Mouse (Mus musculus) ovary, postnatal 36 days (tissue): ENCODE measurements around the gene Slc25a10.

ENCODE experiments used
- DNase-seq: peaks from one replicate; pipeline ENCODE4 v3.0.0; 2022; ENCODE audit warnings: low spot score, mixed read lengths

Slc25a10 gene

DNA sequence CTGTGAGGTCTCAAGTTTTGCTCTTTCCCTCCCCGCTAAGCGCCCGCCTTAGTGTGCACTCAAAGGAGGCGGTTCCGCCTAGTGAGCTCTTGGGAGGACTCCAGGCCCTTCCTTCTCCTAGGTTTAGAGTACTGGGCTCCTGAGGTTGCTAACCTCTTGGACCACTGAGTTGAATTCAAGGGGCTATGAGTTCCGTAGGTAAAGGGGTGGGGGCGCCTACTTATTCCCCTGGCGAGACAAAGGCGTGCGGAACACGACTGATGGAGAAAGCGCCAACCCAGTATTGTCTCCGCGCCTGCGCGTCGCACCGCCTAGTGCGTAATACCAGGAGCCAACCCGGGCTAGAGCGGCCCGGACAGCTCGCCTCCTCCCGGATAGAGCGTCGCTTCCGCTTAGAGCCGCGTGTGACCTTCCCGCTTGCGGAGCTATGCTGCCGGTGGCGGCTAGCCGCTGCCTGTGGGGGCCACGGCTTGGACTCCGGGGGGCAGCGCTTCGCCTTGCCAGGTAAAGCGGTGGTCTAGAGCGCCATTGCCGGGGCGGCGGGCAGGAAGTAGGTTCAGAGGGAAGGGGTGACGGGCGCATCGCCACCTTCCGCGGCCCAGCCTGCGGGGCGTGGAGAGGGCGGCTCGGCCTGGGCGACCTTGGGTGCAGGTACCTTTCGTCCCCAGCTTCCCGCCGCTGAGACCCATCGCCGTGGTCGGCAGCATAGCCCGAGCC is 7.2 kb upstream of the Slc25a10 start, which contains the start of gene Mrpl12:
TSS of gene Mrpl12 (plus strand) at position 349 of the 717 bp plus-strand sequence.
- peak; percentile 88 for DNase-seq

DNA sequence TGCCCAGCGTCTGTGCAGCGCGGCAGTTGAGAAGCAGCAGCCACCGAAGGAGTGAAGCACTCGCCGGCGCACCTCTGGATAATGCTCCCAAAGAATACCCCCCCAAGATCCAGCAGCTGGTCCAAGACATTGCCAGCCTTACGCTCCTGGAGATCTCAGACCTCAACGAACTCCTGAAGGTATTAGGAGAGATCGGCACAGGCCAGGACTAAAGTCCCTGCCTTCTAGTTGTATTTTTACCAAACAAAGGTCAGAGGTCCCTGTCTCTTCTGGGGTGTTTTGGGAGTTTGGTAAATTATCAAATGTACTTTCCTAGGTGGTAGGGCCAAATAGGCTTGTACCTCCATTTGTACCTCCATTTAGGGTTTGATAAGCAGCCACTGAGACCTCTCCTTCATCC is 6.4 kb upstream of the Slc25a10 start:
- no peak for DNase-seq

DNA sequence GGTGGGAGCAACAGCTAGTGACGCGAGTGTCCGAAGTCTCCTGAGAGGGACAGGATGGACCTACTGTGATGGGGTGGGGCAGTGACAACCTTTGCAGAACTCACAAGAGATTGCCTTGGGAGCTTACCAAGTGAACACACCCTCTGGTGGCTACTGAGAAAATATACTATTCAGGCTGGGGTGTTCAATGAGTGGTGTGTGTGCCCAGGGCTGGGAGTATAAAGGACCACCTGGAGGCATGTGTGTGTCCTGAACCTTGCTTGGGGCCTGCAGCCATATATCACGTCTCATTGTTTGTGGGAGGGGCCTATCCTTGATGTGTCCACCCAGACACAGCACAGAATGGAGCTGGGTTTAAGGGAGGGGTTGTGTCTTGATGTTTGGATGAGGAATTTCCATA is 3.1 kb upstream of the Slc25a10 start:
- no peak for DNase-seq

DNA sequence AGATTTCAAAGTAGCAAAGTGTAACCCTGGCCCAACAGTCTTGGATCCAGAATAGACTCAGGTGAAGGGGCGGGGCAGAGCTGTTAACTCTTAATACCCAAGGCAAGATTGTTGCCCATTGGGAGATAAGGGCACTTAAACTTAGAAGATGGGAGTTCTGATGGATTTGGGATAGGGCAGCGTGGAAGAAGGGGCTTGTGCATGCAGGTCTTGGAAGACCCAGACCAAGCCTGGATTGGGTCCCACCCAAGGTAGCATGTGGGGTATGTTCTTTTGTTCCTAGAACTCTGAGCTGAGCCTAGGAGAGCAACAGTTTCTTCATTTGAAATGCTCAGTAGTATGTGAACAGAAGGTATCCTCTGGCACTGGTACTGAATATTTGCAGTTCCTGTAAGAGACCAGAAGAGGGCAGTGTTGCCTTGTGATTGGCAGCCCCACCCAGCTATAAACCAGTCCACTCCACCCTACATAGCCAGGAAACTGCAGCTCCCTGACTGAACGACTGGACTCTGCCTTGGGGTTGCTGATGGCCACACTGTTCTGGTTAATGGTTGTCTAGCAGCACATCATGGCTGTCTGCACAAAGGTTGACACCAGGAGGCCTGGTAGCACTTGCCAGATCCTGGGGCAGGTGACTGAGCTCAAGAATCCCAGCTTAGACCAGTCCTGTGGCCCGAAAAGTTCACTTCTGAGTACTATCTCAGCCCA is 2.4 kb upstream of the Slc25a10 start:
- DNase-seq: peak; percentile 51

DNA sequence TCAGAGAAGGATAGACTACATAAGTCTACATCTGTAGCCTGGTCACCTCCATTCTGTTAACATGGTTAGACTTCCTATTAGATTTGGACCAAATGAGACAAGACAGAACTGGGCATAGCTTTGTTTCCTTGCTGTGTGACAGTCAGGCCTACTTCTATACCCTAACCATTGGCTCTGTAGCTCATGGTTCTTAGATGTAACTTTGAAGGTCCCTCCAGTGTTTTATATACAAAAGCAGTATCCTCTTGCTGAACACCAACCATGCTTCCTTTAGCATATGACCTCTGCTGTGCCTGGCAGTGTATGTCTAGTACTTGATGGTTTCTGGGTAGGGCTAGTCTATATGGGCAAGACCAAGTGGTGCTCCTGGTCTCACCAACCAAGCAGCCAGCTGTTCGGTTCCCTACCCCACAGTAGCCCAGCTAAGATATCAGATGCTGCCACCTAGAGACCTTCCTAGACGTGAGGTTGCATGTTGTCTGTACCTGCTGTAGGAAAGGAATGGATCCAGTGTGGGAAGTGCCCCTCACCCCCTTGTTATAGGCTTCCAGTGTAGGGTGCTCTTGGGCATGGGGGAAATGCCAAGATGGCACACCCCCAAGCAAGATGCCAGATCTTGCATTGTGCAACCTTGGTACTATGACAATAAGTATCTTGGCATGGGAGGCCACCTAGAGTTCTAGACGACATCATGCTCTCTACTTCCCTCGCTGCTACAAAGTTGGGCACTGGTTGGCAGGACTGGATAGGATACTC is 1.2 kb upstream of the Slc25a10 start:
- DNase-seq: no peak

DNA sequence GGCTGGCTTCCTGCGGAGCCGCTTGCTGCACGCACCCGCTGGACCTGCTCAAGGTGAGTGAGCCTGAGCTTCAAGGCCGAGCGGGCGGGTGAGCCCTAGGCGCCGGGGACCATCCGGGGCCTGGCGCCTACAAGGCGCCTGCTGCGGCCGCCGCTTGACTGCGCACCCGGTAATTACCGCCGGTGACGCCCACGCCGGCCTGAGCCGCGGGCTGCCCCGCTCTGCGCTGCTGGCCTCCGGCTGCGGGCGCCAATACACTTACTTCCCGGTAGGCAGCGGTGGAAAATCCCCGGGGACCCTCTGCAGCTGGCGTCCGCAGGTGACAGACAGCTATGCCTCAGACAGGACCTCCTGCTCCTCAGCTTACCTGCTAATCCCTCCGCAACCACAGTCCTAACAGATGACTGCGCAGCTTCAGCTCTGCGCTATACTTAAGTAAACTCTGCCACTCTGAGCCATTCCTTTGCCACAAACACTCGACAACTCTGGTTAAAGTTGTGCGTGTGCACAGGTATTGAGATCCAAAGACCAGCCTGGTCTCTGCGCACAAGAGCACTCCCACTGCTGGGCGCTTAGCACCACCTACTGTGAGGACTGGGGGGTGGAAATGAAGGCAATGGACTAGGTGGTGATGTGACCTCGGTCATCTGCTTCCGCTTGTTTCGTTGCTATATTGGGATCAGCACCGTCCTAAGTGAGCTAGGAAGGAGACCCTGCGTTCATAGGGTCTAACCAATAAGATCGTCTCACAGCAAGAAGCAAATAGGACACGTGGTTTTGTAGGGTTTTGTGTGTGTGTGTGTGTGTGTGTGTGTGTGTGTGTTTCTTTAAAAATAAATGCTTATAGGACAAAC is 611 bp downstream of the Slc25a10 start:
- DNase-seq: peak; percentile 41

DNA sequence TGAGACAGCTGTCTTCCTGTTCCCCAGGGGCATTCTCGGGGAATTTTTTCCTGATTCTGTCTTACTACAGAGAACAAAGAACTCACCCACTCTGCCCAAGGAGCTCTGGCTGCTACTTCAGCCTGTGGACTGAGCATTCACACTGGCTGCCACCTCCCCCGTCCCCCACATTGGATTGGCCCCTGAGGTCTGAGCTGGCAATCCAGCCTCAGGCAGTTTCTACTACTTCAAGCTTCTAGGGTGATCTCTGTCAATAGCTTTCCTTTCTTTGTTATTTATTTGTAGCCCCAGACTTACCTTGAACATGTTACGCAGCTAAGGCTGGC is 1.2 kb downstream of the Slc25a10 start:
- DNase-seq: no peak

DNA sequence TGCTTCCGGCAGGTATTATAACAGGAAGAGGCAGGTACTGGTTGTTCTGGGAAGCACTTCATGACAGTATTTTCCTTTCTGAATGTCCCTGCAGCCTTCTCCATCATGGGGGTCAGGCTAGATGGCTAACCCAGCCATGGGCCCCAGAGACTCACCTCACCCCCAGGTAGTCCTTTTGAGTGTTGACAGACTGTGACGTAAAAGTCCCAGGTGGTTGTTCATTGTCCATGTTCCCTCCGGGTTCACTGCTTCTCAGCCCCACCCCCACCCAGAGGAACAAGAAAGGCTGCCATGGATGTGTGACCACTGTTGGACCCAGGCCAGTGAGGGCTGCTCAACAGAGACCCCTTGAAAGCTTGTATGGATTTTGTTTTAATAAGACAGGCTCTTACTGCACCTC is 1.7 kb downstream of the Slc25a10 start:
- no peak for DNase-seq

DNA sequence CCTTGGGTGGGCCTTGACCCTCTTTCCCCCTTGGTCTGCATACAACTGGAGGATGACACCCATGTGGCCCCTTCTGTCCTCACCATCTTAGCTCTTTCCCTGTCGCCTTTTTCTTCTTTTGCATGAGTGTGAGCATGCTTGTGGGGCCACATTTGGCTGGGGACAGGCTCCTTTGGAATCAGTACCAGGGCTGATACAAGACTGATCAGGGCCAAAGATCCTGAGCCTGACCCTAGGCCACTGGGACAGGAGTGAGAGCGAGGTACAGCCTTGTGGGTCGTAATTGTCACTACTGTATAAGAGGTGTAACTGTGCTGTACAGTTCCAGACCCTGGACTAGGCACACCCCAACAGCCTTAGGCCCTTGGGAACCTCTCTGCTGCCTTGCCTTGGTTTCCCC is 2.3 kb downstream of the Slc25a10 start:
- DNase-seq: no peak

DNA sequence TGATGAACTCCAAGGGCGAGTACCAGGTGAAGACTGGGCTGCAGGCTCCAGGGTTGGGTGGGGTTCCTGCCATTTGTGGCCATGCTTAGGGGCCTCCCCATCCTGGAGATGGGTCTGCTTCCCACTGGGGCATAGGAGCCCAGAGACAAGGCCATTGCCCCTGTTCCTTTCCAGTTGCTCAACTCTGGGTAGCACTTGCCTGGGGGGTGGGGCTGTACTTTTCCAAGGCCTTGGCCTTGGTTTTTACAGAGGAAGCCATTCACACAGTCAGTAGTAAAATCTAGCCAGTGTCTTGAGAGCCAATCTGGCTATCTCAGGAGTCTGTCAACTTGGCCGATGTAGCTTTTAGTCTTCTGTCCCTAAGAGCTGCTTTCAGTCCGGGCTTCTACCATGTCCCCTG is 5.8 kb downstream of the Slc25a10 start:
- DNase-seq: peak; percentile 69

DNA sequence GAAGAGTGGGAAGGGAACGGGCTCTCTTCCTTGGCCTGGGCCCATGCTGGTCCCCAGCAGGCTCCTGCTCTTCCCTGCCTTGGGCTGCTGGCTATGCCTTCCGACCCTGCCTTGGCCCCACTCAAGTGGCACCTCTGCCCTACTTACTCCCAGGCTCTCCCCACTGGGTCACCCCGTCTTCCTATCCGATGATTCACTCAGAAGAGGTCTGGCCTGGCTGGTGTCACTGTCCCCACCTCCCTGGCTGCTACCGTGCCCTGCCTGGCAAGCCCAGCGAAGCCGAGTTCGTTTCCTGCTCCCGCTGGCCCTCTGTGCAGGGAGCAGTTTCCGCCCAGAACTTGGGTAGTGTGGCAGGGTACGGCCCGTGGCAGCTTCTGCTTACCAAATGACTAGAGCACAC is 6.6 kb downstream of the Slc25a10 start:
- no peak for DNase-seq

DNA sequence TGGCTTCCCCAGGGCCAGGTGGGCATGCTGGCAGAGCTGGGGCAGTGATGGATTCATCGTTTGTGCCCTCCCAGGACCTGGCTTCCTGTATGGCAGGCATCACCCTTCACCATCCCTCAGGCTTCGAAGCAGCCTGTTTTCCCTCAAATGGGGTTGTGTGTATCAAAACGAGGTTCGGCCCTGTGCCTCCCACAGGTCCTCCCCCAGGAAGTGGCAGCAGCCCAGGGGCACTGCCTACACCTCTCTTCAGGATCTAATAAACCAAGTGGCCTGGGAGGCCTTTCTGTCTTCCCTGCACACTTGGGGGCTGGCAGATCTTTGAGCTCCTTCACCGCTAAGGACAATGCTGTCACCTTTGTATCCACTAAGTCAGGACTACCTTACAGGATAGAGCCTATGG is 7.3 kb downstream of the Slc25a10 start:
- DNase-seq: peak; percentile 48

DNA sequence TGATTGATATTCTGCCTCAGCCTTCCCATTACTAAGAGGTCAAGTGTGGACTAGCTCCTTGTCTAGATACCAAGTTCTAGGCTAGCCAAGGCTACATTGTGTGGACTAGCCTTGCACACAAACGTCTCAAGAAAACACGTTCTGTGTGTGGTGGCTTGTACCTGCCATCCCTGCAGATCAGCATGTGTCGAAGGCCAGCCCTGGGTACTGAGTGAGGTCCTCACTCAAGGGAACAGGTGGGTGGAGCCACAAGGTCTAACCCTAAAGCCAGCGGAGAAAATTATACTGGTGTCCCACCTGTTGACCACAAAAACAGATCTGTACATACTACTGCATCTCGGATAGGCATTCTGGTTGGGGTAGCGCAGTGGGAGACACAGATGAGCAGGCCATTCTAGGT is 8.3 kb downstream of the Slc25a10 start:
- DNase-seq: no peak

DNA sequence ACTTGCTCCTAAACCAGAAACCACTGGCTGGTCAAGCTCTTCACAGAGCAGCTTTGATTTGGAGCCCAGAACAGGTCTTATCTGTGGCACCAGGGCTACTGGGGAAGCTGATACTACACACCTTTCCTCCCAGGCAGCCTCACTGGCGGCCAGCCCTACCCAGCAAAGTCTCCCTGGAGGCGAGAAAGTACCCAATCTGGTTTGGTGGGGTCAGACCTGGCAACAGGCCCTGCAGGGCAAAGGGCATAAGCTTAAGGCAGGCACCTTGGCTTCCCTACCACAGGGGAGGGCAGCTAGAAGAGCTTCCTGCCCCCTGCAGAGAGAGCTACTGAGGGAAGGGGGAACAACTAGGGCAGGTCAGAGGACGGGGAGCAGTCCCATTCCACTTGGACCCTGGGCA is 8.7 kb downstream of the Slc25a10 start:
- DNase-seq: peak; percentile 63

DNA sequence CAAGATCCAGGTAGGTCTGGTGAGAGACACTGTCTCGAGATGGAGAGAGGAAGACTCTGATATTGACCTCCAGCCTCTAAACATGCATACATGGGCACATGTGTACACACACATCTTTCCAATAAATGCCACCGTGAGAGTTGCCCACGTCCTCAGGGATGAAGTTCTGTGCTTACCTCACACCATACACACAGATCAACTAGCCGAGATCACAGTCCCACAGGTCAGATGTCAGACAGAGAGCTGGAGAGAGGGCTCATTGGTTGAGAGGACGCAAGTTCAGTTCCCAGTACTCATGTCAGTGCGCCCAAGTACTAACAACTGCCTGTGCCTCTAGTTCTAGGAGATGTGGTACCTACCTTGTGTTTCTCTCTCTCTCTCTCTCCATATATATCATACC is 9.4 kb downstream of the Slc25a10 start:
- DNase-seq: no peak

DNA sequence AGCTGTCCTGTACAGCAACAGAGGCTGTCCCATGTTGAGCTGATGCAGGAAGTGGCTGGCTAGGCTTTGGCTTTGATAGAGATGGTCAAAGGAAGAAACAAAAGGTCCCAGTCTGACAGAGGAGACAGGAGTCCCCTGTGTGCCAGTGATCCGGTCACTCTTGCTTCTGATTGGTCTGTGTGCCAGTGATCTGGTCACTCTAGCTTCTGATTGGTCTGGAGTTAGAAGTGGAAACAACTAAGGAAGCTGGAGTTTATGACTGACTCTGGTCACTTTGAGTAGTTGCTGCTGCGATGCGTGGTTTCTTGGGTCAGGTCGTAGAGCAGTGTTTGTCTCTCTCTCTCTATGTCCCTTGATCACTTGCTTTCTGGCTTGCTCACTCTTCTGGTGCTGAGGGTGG is 10.1 kb downstream of the Slc25a10 start:
- no peak for DNase-seq

DNA sequence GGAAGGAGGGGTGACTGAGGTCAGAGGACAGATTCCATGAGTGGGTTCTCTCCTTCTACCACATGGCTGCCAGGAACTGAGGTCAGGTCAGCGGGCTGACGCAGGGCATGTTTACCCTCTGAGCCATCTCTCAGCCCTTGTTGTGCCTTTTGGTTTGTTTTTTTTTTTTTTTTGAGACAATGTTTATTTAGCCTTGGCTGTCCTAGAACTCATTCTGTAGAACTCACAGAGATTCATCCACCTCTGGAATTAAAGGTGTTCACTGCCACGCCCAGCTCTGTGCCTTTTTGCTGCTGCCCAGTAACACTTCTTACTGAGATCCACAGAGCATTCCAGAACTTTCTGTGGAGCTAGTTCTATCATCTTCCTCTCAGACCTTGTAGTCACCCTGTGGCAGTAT is 14.0 kb downstream of the Slc25a10 start:
- no peak for DNase-seq

DNA sequence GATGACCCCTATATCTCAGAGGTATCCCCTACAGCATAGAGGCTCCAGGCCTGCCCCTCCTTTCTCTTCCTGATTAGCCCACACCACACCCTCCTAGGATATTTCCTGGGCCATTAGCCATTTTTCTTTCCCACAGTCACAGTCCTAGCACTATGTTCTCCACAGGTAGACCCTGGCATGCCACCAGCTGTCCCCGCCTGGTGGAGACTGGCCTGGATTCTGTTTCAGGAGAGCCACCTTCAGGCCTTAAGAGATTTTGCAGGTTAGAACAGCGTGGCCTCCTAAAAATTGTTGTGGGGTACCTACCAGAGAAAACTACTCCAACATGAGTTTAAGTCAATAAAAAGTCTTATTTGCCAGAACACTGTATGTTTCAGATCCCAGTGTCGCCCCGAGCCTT is 15.3 kb downstream of the Slc25a10 start:
- no peak for DNase-seq

DNA sequence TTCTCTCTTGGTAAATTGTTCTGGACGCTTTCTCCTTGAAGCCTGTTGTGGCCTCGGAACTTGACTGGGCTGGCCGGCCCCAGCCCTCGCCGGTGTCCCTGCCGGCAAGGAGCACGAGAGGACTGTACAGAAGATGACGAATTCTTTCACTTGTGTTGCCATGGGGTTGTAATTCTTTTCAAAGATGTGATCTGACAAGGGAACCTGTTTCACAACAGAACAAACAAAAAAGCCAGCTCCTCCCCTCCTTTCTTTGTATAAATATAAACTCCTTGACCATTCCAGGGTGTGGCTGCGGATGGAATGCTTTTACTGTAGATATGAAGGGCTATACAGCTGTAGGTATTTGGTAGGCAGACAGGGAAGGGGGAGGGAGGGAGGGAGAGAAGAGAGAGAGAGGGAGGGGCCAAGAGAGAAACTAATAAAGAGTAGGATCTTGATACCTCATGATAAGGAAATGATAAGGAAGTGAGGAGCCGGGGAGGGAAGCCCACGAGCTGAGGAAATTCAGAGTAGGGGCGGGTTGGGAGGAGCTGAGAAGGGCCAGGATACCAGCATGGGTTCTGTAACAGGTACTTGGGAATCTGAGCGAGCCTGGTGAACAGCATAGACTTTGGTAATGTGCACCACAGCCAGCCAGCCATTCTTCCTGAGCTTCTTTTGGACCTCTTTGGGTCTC is 16.1 kb downstream of the Slc25a10 start:
- DNase-seq: no peak

DNA sequence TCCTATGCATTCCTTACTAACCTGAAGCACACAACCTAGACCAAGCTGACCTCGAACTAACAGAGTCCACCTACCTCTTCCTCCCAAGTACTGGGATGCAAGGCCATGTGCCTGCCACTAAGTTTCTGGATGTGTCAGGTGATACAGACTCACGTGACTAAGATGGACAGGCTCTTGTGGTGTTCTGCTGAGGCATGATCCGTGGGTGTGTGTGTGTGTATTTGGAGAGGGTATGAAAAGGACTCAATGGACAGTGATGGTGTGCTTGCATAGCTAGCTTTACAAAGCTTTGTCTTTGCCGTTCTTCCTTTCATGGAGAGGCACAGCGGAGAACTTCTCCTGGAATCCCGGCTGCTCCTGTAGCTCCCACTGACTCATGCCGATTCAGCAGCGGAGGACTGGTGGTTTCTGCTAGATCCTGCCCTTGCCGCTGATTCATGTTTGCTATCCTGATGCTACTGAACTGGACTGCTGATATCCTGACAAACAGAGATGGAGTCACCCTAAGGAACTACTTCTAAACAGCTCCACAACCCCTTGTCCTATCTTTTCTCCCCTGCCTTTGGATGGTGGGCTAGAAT is 16.7 kb downstream of the Slc25a10 start:
- DNase-seq: no peak

DNA sequence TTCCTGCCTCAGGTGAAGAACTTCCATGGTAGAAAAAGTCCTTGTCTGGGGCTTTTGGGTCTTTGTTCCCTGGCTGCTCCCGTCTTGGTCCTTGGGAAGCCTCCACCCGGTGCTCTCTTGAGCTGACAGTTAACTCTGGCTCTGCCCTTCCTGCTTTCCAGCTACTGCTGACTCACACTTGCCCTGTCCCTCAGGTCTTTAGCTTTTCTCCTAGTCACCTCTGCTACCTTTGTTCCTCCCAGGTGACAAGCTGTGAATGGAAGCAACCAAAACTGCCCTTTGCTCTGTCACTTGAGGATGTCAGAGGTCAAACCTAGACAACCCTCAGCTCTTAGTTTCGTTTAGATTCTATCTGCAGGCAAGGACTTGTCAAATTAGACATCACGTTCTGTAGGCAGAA is 18.3 kb downstream of the Slc25a10 start:
- DNase-seq: no peak
